Mouse (Mus musculus) olfactory bulb, adult 2 months (tissue): ENCODE data around the gene Dcaf11.

Source experiments
- CTCF ChIP-seq: fragments of 200-500 bp; IDR thresholded peaks from 2 replicates; pipeline ENCODE4 v1.5.1; 2012; ENCODE audit warnings: low read depth, mild to moderate bottlenecking, low read length, moderate library complexity; ENCODE audit not compliant: insufficient read depth
- POLR2A ChIP-seq: fragments of 200-500 bp; IDR thresholded peaks from 2 replicates; pipeline ENCODE4 v1.6.1; 2012; ENCODE audit warnings: mild to moderate bottlenecking, low read depth, low read length, moderate library complexity; ENCODE audit not compliant: insufficient read depth

- TF ChIP-seq POLR2A: no peak
- TF ChIP-seq CTCF: no peak
These were observed 15.5 kb upstream of the Dcaf11 start for GRCm38 (mm10) chr14:55544334-55544733.
